Mouse (Mus musculus): ENCODE measurements around the gene Fkrp. TPM values are rescaled to one million over a fixed set of nuclear protein-coding genes. Genes with fewer than 3 reads are reported as not detected.

The Fkrp gene
- polyA plus RNA-seq, 1 experiment = 14.8 TPM

- no peaks in the 10 kb centered on the region for H3K9me3 ChIP-seq
- H3K4me1 ChIP-seq = peaks cover 90% of the 10 kb centered on the region
- no peaks in the 10 kb centered on the region for H3K27me3 ChIP-seq (replicated peaks)
- H3K4me3 ChIP-seq (replicated peaks) = peak overlapping the region; percentile 76
- H3K36me3 ChIP-seq (replicated peaks; ENCODE audit: low read length) = peaks cover 53% of the 10 kb centered on the region
- no peak for TF ChIP-seq GATA1 (IDR thresholded peaks at IDR 0.05; ENCODE audit: borderline replicate concordance, low read length)
- no peak for TF ChIP-seq FLI1 (IDR thresholded peaks at IDR 0.05; ENCODE audit: low read length)
These were observed 3.3 kb upstream of the Fkrp start for GRCm38 (mm10) chr7:16819794-16820193.

DNA sequence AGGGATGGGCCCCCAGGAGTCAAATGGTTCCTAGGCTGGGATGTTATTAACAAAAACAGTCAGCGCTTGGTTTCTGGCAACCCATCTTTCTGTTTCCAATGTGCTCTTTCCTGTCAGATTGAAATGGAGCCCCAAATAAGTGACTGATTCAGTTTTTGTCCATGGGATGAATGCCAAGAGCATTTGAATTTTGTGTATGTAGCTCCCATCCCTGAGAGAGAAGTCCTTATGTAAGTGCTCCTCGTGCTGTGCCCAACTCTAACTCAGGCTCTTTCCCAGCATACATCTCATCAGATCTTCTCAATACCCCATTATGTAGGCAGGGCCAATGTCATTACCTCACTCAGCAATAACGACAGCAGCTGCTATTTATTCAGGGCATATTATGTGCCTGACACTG, 1.2 kb upstream of the Fkrp start:
- H3K27me3 ChIP-seq (replicated peaks) = no peaks in the 10 kb centered on the region
- no peaks in the 10 kb centered on the region for H3K9me3 ChIP-seq
- TF ChIP-seq FLI1 (IDR thresholded peaks at IDR 0.05; ENCODE audit: low read length) (no peak), GATA1 (IDR thresholded peaks at IDR 0.05; ENCODE audit: borderline replicate concordance, low read length) (no peak)
- peaks cover 52% of the 10 kb centered on the region for H3K36me3 ChIP-seq (replicated peaks; ENCODE audit: low read length)
- H3K4me1 ChIP-seq = peaks cover 73% of the 10 kb centered on the region
- H3K4me3 ChIP-seq (replicated peaks) = peak overlapping the region; percentile 98

DNA sequence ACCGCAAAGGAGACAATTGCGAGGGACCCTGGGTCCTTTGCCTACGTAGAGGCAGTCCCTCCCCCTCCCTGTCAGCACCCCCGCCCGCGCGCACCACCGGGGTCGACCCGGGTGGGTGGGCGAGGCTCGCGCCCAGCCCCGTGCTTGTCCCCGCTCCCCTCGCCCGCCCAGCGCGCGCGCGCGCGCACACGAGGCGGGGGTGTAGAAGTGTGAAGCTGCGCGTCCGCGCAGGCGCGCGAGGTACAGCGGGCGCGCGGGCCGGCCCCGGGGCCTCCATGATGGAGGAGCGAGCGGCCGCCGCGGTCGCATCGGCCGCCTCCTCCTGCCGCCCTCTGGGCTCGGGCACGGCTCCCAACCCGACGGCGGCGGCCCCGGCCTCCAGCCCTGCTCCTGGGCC, 456 bp downstream of the Fkrp start:
- TF ChIP-seq GATA1 (IDR thresholded peaks at IDR 0.05; ENCODE audit: borderline replicate concordance, low read length) (no peak), FLI1 (IDR thresholded peaks at IDR 0.05; ENCODE audit: low read length) (no peak)
- Histone ChIP-seq H3K4me3 (replicated peaks) (peak overlapping the region; percentile 98), H3K36me3 (replicated peaks; ENCODE audit: low read length) (peaks cover 57% of the 10 kb centered on the region), H3K27me3 (replicated peaks) (no peaks in the 10 kb centered on the region), H3K4me1 (peaks cover 57% of the 10 kb centered on the region), H3K9me3 (no peaks in the 10 kb centered on the region)

DNA sequence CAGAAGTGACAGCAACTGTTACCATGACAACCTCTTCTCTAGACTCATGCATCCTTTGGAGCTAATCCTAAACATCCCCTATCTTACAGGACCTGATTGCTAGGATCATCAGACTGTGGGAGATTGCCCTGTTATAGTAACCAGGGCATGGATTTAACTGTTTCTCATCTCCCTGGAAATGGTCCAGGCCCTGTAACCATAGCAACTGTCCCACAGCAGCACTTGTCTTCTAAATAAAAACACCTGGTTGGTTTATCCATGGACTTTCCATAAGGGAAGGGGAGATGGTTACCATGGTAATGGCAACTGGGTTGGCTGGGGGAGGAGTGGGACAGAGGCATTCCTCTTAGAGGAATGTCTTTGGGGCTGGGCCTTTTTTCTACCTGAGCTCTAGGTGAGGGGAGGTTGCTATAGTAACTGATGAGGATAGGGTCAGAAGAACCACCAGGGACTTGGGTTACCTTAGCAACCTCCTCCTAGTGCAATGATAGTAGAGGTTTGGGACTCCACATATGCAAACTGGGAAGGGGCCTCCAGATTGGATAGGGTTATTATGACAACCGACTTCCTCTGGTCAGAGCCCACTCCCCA, 1.1 kb downstream of the Fkrp start, which contains the start of gene Strn4:
Strn4 (plus strand) TSS at position 539 of the 591 bp plus-strand sequence.
- TF ChIP-seq FLI1 (IDR thresholded peaks at IDR 0.05; ENCODE audit: low read length) (no peak), GATA1 (IDR thresholded peaks at IDR 0.05; ENCODE audit: borderline replicate concordance, low read length) (no peak)
- no peaks in the 10 kb centered on the region for H3K27me3 ChIP-seq (replicated peaks)
- no peaks in the 10 kb centered on the region for H3K9me3 ChIP-seq
- peak within 1 kb of the TSS; percentile 98 for H3K4me3 ChIP-seq (replicated peaks)
- peaks cover 61% of the 10 kb centered on the region for H3K36me3 ChIP-seq (replicated peaks; ENCODE audit: low read length)
- peaks cover 55% of the 10 kb centered on the region for H3K4me1 ChIP-seq

DNA sequence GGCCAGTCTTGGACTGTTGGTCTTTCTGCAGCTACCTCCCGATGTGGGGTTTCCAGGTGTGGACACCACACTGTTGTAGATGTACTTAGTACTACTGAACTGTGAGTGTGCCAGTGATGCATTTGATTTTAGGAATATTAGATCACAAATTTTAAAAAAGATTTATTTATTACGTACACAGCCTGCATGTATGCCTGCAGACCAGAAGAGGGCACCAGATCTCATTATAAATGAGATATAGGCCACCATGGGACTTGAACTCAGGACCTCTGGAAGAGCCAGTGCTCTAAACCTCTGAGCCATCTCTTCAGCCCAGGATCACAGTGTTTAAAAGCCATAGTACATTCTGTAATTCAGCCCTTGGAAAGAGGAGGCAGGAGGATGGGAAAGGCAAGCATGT, 4.0 kb downstream of the Fkrp start:
- TF ChIP-seq GATA1 (IDR thresholded peaks at IDR 0.05; ENCODE audit: borderline replicate concordance, low read length) = no peak
- TF ChIP-seq FLI1 (IDR thresholded peaks at IDR 0.05; ENCODE audit: low read length) = no peak
- Histone ChIP-seq H3K4me3 (replicated peaks) (no peak overlapping the region), H3K9me3 (no peaks in the 10 kb centered on the region), H3K36me3 (replicated peaks; ENCODE audit: low read length) (peaks cover 71% of the 10 kb centered on the region), H3K4me1 (peaks cover 31% of the 10 kb centered on the region), H3K27me3 (replicated peaks) (no peaks in the 10 kb centered on the region)

DNA sequence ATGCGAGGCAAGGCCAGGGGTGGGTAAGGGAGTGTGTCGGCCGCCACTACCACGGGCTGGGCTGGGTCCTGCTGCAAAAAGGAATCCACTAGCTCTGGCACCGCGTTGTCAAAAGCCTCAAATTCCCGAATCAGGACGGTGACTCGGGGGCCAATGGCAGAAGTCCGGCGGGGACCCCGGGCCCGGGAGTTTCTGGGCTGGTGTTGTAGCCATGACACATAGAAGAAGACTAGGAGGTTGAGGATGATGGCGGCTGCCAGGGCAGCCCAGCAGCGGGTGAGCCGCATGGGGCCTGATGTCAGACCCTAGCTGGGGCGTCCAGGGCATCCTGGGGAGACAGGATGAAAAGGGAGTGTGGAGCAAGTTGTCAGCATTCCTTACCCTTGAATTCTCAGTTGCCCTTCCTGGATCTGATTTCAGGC, 4.9 kb downstream of the Fkrp start:
- Histone ChIP-seq H3K36me3 (replicated peaks; ENCODE audit: low read length) (peaks cover 71% of the 10 kb centered on the region), H3K4me3 (replicated peaks) (no peak overlapping the region), H3K4me1 (peaks cover 24% of the 10 kb centered on the region), H3K27me3 (replicated peaks) (no peaks in the 10 kb centered on the region), H3K9me3 (no peaks in the 10 kb centered on the region)
- TF ChIP-seq FLI1 (IDR thresholded peaks at IDR 0.05; ENCODE audit: low read length) (no peak), GATA1 (IDR thresholded peaks at IDR 0.05; ENCODE audit: borderline replicate concordance, low read length) (no peak)

- TF ChIP-seq FLI1 (IDR thresholded peaks at IDR 0.05; ENCODE audit: low read length) = no peak
- no peak for TF ChIP-seq GATA1 (IDR thresholded peaks at IDR 0.05; ENCODE audit: borderline replicate concordance, low read length)
- H3K9me3 ChIP-seq = no peaks in the 10 kb centered on the region
- H3K27me3 ChIP-seq (replicated peaks) = no peaks in the 10 kb centered on the region
- peaks cover 24% of the 10 kb centered on the region for H3K4me1 ChIP-seq
- H3K4me3 ChIP-seq (replicated peaks) = no peak overlapping the region
- H3K36me3 ChIP-seq (replicated peaks; ENCODE audit: low read length) = peaks cover 75% of the 10 kb centered on the region
These were observed 5.4 kb downstream of the Fkrp start for GRCm38 (mm10) chr7:16810920-16811648.

- Histone ChIP-seq H3K27me3 (replicated peaks) (no peaks in the 10 kb centered on the region), H3K9me3 (no peaks in the 10 kb centered on the region), H3K36me3 (replicated peaks; ENCODE audit: low read length) (peaks cover 75% of the 10 kb centered on the region), H3K4me1 (peaks cover 19% of the 10 kb centered on the region), H3K4me3 (replicated peaks) (no peak overlapping the region)
- TF ChIP-seq FLI1 (IDR thresholded peaks at IDR 0.05; ENCODE audit: low read length) (no peak), GATA1 (IDR thresholded peaks at IDR 0.05; ENCODE audit: borderline replicate concordance, low read length) (no peak)
These were observed 6.1 kb downstream of the Fkrp start for GRCm38 (mm10) chr7:16810399-16810919.

GRCm38 (mm10) chr7:16809739-16810138, 6.8 kb downstream of the Fkrp start:
- peaks cover 15% of the 10 kb centered on the region for H3K4me1 ChIP-seq
- H3K36me3 ChIP-seq (replicated peaks; ENCODE audit: low read length) = peaks cover 72% of the 10 kb centered on the region
- H3K4me3 ChIP-seq (replicated peaks) = no peak overlapping the region
- TF ChIP-seq GATA1 (IDR thresholded peaks at IDR 0.05; ENCODE audit: borderline replicate concordance, low read length) (no peak), FLI1 (IDR thresholded peaks at IDR 0.05; ENCODE audit: low read length) (no peak)
- no peaks in the 10 kb centered on the region for H3K27me3 ChIP-seq (replicated peaks)
- H3K9me3 ChIP-seq = no peaks in the 10 kb centered on the region

- Histone ChIP-seq H3K4me3 (replicated peaks) (no peak overlapping the region), H3K27me3 (replicated peaks) (no peaks in the 10 kb centered on the region), H3K9me3 (no peaks in the 10 kb centered on the region), H3K4me1 (peaks cover 16% of the 10 kb centered on the region), H3K36me3 (replicated peaks; ENCODE audit: low read length) (peaks cover 61% of the 10 kb centered on the region)
- no peak for TF ChIP-seq FLI1 (IDR thresholded peaks at IDR 0.05; ENCODE audit: low read length)
- TF ChIP-seq GATA1 (IDR thresholded peaks at IDR 0.05; ENCODE audit: borderline replicate concordance, low read length) = no peak
These were observed 7.9 kb downstream of the Fkrp start for GRCm38 (mm10) chr7:16808647-16809046.
